Mouse (Mus musculus): ENCODE data around the gene Lenep. TPM values are rescaled to one million over a fixed set of nuclear protein-coding genes. Genes with fewer than 3 reads are reported as not detected.

Gene Lenep
- polyA plus RNA-seq, 1 experiment, result 0.04 TPM

- no peaks in the 10 kb centered on the region for H3K36me3 ChIP-seq (ENCODE audit: control insufficient read depth)
These were observed 47.6 kb downstream of the Lenep start for GRCm38 (mm10) chr3:89354816-89355511.

GRCm38 (mm10) chr3:89351271-89351670 is 51.3 kb downstream of the Lenep start:
- Histone ChIP-seq H3K27me3 (ENCODE audit: control insufficient read depth) (peaks cover 70% of the 10 kb centered on the region), H3K4me3 (replicated peaks) (no peak overlapping the region), H3K4me1 (ENCODE audit: control insufficient read depth) (peaks cover 19% of the 10 kb centered on the region), H3K9me3 (ENCODE audit: control insufficient read depth, low read length) (no peaks in the 10 kb centered on the region), H3K36me3 (ENCODE audit: control insufficient read depth) (no peaks in the 10 kb centered on the region)
- TF ChIP-seq TAL1 (IDR thresholded peaks at IDR 0.05; ENCODE audit: low read length), result no peak
- TF ChIP-seq GATA1 (IDR thresholded peaks at IDR 0.05; ENCODE audit: low read length), result no peak

More at GRCm38 (mm10) chr3:89354816-89355511, 47.6 kb downstream of the Lenep start:
- Histone ChIP-seq H3K4me3 (replicated peaks) (no peak overlapping the region), H3K27me3 (ENCODE audit: control insufficient read depth) (peaks cover 39% of the 10 kb centered on the region), H3K4me1 (ENCODE audit: control insufficient read depth) (peaks cover 9% of the 10 kb centered on the region), H3K9me3 (ENCODE audit: control insufficient read depth, low read length) (no peaks in the 10 kb centered on the region)
- no peak for TF ChIP-seq GATA1 (IDR thresholded peaks at IDR 0.05; ENCODE audit: low read length)
- no peak for TF ChIP-seq TAL1 (IDR thresholded peaks at IDR 0.05; ENCODE audit: low read length)

Other genes with a start within 250 kb of the Lenep start
- 0.02 TPM in 2 replicates for gene Hcn3, start 242.6 kb downstream of the Lenep start, polyA plus RNA-seq (2012)
- 2.4 and 3.0 TPM in 2 replicates for gene Clk2, start 238.0 kb downstream of the Lenep start, polyA plus RNA-seq (2012)
- gene Scamp3, start 225.3 kb downstream of the Lenep start, polyA plus RNA-seq (2012), result 18.8 and 19.5 TPM in 2 replicates
- 0.60 and 0.84 TPM in 2 replicates for gene Fam189b, start 219.7 kb downstream of the Lenep start, polyA plus RNA-seq (2012)
- gene Gba, start 199.9 kb downstream of the Lenep start, polyA plus RNA-seq (2012), result 0.40 and 0.57 TPM in 2 replicates
- 0.03 and 0.04 TPM in 2 replicates for gene Thbs3, start 187.6 kb downstream of the Lenep start, polyA plus RNA-seq (2012)
- 29.8 and 31.7 TPM in 2 replicates for gene Mtx1, start 175.7 kb downstream of the Lenep start, polyA plus RNA-seq (2012)
- not detected in 2 replicates for gene Muc1, start 173.7 kb downstream of the Lenep start, polyA plus RNA-seq (2012)
- 4.0 and 4.8 TPM in 2 replicates for gene Krtcap2, start 156.8 kb downstream of the Lenep start, polyA plus RNA-seq (2012)
- gene Trim46, start 156.5 kb downstream of the Lenep start, polyA plus RNA-seq (2012), result 0.02 TPM in 1 of 2 replicates, not detected in the other
- 25.2 and 26.1 TPM in 2 replicates for gene Dpm3, start 143.4 kb downstream of the Lenep start, polyA plus RNA-seq (2012)
- 0.07 and 0.18 TPM in 2 replicates for gene Slc50a1, start 132.2 kb downstream of the Lenep start, polyA plus RNA-seq (2012)
- gene Efna1, start 121.7 kb downstream of the Lenep start, polyA plus RNA-seq (2012), result 0.03 and 0.04 TPM in 2 replicates
- not detected in 2 replicates for gene Efna3, start 79.8 kb downstream of the Lenep start, polyA plus RNA-seq (2012)
- not detected in 2 replicates for gene Efna4, start 64.8 kb downstream of the Lenep start, polyA plus RNA-seq (2012)
- 0.50 and 0.70 TPM in 2 replicates for gene Adam15, start 52.8 kb downstream of the Lenep start, polyA plus RNA-seq (2012)
- gene Dcst2, start 40.8 kb downstream of the Lenep start, polyA plus RNA-seq (2012), result not detected in 2 replicates
- gene Dcst1, start 37.5 kb downstream of the Lenep start, polyA plus RNA-seq (2012), result 0.10 TPM in 1 of 2 replicates, not detected in the other
- gene Zbtb7b, start 8.0 kb downstream of the Lenep start, polyA plus RNA-seq (2012), result 0.38 and 0.46 TPM in 2 replicates
- gene Flad1, start 9.1 kb upstream of the Lenep start, polyA plus RNA-seq (2012), result 1.3 and 1.6 TPM in 2 replicates
- gene Cks1b, start 15.6 kb upstream of the Lenep start, polyA plus RNA-seq (2012), result 6.9 and 7.4 TPM in 2 replicates
- 11.4 and 12.7 TPM in 2 replicates for gene Shc1, start 15.7 kb upstream of the Lenep start, polyA plus RNA-seq (2012)
- gene Pygo2, start 27.4 kb upstream of the Lenep start, polyA plus RNA-seq (2012), result 5.9 TPM in 2 replicates
- 0.13 and 0.21 TPM in 2 replicates for gene Pbxip1, start 33.9 kb upstream of the Lenep start, polyA plus RNA-seq (2012)
- 1.3 and 1.4 TPM in 2 replicates for gene Pmvk, start 51.7 kb upstream of the Lenep start, polyA plus RNA-seq (2012)
- gene Kcnn3, start 117.4 kb upstream of the Lenep start, polyA plus RNA-seq (2012), result 0.02 TPM in 1 of 2 replicates, not detected in the other

Data from erythroblast, embryonic 14.5 days (primary cell).